Mouse (Mus musculus) olfactory bulb, adult 2 months (tissue): ENCODE measurements around the gene Tpsb2.

Source experiments
- CTCF ChIP-seq: fragments of 200-500 bp; IDR thresholded peaks from 2 replicates; pipeline ENCODE4 v1.5.1; 2012; ENCODE audit warnings: low read depth, mild to moderate bottlenecking, low read length, moderate library complexity; ENCODE audit not compliant: insufficient read depth
- POLR2A ChIP-seq: fragments of 200-500 bp; IDR thresholded peaks from 2 replicates; pipeline ENCODE4 v1.6.1; 2012; ENCODE audit warnings: mild to moderate bottlenecking, low read depth, low read length, moderate library complexity; ENCODE audit not compliant: insufficient read depth

DNA sequence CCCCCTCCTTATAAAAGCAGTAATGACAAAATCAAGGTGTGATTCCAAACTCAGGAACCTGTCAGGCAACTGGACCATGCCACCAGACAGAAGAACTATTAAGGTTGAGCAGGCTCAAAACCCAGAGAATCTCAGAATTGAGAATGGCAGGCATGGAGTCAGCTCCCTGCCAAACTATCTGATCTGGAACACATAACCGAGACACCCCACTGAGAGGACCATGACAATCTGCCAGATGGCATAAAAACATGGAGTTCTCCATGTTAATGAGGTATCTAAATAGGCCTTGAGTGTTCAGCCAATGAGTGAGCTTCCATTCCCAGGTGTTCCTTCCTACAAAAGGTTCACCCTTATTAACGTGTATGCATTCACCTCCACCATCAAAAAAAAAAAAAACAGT lies 4.8 kb upstream of the Tpsb2 start:
- TF ChIP-seq POLR2A (no peak), CTCF (no peak)
